Mouse (Mus musculus) intestine, embryonic 16.5 days (tissue): ENCODE data around the gene Dhx38. TPM values are rescaled to one million over a fixed set of nuclear protein-coding genes. Genes with fewer than 3 reads are reported as not detected.

Experiments used
- ATAC-seq: fragments of 200-750 bp; cut with Nextera tagmentation; 2 replicates; pipeline ENCODE4 v1.8.0; 2017; ENCODE audit warnings: moderate TSS enrichment, moderate library complexity
- H3K27ac ChIP-seq: fragments of 300-500 bp; sonication (generic); 2 replicates; pipeline ENCODE4 v1.5.1; 2014; ENCODE audit warnings: mild to moderate bottlenecking, low read length
- H3K27me3 ChIP-seq: fragments of 300-500 bp; sonication (generic); replicated peaks from 2 replicates; pipeline ENCODE4 v1.6.1; 2014; ENCODE audit warnings: low read length, control low read depth, mixed read lengths; ENCODE audit not compliant: control insufficient read depth, insufficient read depth
- H3K36me3 ChIP-seq: fragments of 300-500 bp; sonication (generic); 2 replicates; pipeline ENCODE4 v1.6.1; 2014; ENCODE audit warnings: low read length, control low read depth; ENCODE audit not compliant: control insufficient read depth, insufficient read depth
- H3K4me1 ChIP-seq: fragments of 300-500 bp; sonication (generic); 2 replicates; pipeline ENCODE4 v1.6.1; 2014; ENCODE audit warnings: low read length, control low read depth, mixed read lengths; ENCODE audit not compliant: control insufficient read depth, insufficient read depth
- H3K4me2 ChIP-seq: fragments of 300-500 bp; sonication (generic); 2 replicates; pipeline ENCODE4 v1.6.1; 2014; ENCODE audit warnings: low read depth, low read length, control low read depth
- H3K4me3 ChIP-seq: fragments of 300-500 bp; sonication (generic); 2 replicates; pipeline ENCODE4 v1.5.1; 2014; ENCODE audit warnings: mild to moderate bottlenecking, low read length
- H3K9ac ChIP-seq: fragments of 300-500 bp; sonication (generic); 2 replicates; pipeline ENCODE4 v1.6.1; 2014; ENCODE audit warnings: low read depth, low read length
- H3K9me3 ChIP-seq: fragments of 300-500 bp; sonication (generic); 2 replicates; pipeline ENCODE4 v1.6.1; 2016; ENCODE audit warnings: low read length, control low read depth; ENCODE audit not compliant: control insufficient read depth
- WGBS: fragments of 180-500 bp; shearing (Covaris S2); extraction: QIAGEN DNeasy Blood & Tissue Kit; methylation state at CpG from one replicate; pipeline ENCODE4 v1.1.7; 2014; 5-methylcytosine and 5-hydroxymethylcytosine counted together
- polyA plus RNA-seq: library from polyadenylated mRNA; unstranded; fragments of >200 nt; fragmentation: Nextera tagmentation; extraction: Ambion mirVana; gene quantifications from 2 replicates; pipeline ENCODE4 v1.2.1, GENCODE M21; 2015

Dhx38 gene
- polyA plus RNA-seq, result 19.9 and 21.2 TPM in 2 replicates

DNA sequence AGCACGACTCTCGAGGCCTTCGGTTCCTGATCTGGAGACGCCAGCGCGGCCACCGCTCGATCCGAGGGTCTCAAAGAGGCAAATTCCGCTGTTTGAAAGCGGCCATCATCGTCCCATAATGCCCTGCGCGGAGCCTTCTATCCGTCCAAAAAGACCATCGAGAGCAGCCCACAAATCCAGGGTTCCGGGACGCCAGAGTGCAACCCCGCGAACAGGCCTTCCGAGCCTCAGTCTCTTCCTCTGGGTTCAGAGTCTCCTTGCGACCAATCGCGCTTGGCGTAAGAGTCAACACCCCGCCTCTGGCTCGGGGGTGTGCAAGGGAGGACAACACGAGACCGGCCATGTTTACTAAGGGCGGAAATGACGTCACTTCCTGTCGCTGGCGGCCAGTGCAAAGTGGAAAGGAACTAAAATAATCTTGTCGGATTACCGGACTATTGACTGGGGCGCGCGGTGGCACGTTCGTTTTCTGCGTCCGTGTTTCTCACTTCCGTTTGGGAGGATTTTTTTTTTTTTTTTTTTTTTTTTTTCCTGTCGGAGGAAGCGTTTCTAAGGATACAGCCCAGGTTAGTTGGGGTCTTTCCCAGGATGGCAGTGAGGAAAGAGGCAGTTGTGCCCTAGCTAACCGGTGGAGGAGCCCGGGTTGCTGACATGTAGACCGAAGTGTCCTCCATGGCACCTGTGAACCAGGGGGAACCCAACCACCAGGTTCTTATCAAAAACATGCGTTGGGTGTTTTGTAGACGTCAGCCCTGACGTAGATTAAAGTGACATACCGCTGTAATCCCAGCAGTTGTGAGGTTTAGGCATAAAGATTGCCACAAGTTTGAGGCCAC is at the start of gene Dhx38, which contains the start of gene Txnl4b:
TSS of gene Dhx38 (minus strand) at position 364 of the 836 bp plus-strand sequence.
TSS of gene Txnl4b (plus strand) at position 395 of the 836 bp plus-strand sequence.
- Histone ChIP-seq H3K27me3 (no peaks in the 10 kb centered on the region), H3K4me3 (peak within 1 kb of the TSS; percentile 87), H3K4me2 (peak within 1 kb of the TSS; percentile 77), H3K4me1 (peaks cover 7% of the 10 kb centered on the region), H3K9me3 (no peaks in the 10 kb centered on the region), H3K27ac (peak within 1 kb of the TSS; percentile 95), H3K36me3 (no peaks in the 10 kb centered on the region), H3K9ac (peak within 1 kb of the TSS; percentile 92)
- peak; percentile 100 for ATAC-seq
- under 1% methylated on average over 52 of the region's 52 CpGs for WGBS

DNA sequence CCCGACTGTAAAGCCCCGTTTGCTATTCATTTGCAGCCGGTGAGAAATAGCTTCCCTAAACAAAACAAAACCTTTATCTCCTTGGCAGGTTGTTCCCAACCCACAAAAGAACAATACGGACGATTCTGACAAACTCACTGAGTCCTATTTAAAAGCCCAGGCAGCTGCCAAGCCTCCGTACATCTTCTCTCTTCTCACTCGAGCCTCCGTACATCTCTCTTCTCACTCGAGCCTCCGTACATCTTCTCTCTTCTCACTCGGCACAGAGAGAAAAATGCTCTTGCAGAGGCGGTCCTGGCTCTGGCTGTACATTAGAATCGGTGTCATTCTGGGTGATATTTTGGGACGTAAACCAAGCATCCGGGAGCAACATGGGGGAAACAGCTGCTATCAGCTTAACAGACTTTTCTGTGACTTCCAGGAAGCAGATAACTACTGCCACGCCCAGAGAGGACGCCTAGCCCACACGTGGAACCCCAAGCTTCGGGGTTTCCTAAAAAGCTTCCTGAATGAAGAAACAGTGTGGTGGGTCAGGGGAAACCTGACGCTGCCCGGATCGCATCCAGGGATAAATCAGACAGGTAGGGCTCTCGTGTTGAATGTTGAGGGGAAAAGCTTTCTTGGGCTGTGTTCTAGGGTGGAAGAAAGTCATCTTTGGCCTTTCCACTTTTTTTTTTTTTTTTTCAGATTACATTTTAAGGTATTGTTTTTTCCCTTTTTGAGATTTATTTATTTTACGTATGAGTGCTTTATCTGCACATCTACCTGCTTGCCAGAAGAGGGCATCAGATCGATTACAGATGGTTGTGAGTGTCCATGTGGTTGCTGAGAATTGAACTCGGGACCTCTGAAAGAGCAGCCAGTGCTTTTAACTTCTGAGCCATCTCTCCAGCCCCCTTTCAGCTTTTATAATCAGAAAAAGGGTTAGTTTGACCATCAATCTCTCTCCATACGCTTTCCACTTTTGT is 48.9 kb upstream of the Dhx38 start, which contains the start of gene Pkd1l3:
TSS of gene Pkd1l3 (plus strand) at position 275 of the 968 bp plus-strand sequence.
- Histone ChIP-seq H3K27ac (no peak within 1 kb of the TSS), H3K36me3 (no peaks in the 10 kb centered on the region), H3K4me2 (no peak within 1 kb of the TSS), H3K4me3 (peak within 1 kb of the TSS; percentile 7; the same call in 1 of the 2 replicates), H3K4me1 (no peaks in the 10 kb centered on the region), H3K27me3 (no peaks in the 10 kb centered on the region), H3K9ac (no peak within 1 kb of the TSS), H3K9me3 (no peaks in the 10 kb centered on the region)
- ATAC-seq, result no peak
- WGBS, result 56% methylated on average over 27 of the region's 27 CpGs

DNA sequence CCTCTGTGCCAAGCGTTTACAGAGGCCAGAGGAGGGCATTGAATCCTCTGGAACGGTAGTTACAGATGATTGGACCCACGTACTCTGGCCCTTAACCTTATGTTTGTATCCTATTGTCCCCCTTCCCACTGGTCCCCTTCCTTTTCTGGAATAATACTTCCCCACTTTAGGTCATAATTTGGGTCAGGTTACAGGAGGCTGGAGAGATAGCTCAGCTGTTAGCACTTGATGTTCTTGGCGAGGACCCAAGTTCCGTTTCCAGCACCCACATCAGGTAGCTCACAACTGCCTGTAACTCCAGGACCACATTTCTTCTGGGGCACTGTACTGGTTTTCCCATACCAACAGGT is 43.5 kb upstream of the Dhx38 start:
- Histone ChIP-seq H3K27ac (peak overlapping the region; percentile 99), H3K27me3 (no peaks in the 10 kb centered on the region), H3K9me3 (no peaks in the 10 kb centered on the region), H3K4me1 (peaks cover 9% of the 10 kb centered on the region), H3K4me3 (peak overlapping the region; percentile 76), H3K4me2 (peak overlapping the region; percentile 77), H3K36me3 (no peaks in the 10 kb centered on the region), H3K9ac (peak overlapping the region; percentile 79)
- no peak for ATAC-seq
- WGBS, result 12% methylated on average over 5 of the region's 5 CpGs

DNA sequence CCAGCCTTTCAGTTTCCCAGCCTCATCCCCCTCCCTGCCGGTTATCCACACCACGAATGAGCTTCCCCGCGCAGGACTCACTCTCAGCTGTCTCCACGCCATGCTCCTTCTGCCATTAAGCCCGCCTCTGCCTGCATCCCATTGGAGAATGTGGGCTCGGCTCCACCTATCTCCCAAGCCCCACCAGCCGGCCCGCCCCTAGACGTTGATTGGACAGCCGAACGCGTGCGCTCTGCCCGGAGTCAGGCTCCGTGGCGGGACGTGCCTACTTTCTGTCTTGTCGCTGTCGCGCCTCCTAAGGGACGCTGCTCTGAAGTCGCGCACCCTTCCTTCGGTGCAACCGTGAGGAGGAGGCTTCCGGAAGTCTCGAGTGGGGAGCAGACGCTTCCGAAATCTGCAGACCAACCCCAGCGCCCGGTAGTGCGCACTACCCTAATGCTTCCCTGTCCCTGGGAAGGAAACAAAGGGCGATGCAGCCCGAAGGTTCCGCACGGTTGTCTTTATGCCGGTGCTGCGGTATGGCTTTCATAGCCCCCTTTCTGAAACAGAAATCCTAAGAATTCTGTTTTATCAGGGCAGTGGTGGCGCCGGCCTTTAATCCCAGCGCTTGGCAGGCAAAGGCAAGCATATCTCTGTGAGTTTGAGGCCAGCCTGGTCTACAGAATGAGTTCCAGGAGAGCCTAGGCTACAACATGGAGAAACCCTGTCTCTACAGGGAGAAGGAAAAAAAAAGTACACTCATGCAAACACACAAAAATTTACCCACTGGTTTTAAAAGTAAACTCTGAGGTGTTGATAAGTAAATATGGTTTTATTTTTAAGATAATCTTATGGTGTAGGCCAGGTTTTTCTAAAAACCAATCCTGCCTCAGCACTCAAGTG is 42.9 kb upstream of the Dhx38 start, which contains the start of gene Dhodh:
TSS of gene Dhodh (minus strand) at position 403 of the 882 bp plus-strand sequence.
- peak within 1 kb of the TSS; percentile 99 for H3K27ac ChIP-seq
- peak; percentile 99 for ATAC-seq
- H3K9me3 ChIP-seq, result no peaks in the 10 kb centered on the region
- peak within 1 kb of the TSS; percentile 79 for H3K9ac ChIP-seq
- no peaks in the 10 kb centered on the region; the same call in 1 of the 2 replicates for H3K36me3 ChIP-seq
- under 1% methylated on average over 42 of the region's 42 CpGs for WGBS
- peaks cover 9% of the 10 kb centered on the region for H3K4me1 ChIP-seq
- peak within 1 kb of the TSS; percentile 76 for H3K4me3 ChIP-seq
- H3K4me2 ChIP-seq, result peak within 1 kb of the TSS; percentile 80
- no peaks in the 10 kb centered on the region for H3K27me3 ChIP-seq

DNA sequence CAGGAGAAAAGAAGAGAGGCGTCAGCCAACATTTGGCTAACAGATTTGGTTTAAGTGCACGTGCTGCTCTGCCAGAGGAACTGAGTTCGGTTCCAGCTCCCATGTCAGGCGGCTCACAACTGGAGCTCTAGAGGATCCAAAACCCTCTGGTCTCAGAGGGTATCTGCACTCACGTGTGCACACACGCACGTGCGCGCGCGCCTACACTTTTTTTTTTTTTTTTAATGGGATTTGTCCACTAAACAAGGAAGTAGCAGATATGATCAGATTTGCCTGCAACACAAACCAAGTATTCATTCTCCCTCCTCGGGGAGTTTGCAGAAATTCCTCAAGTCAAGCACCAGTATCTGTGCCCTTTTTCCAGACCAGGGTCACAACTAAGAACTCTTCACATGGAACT is 42.0 kb upstream of the Dhx38 start:
- 13% methylated on average over 12 of the region's 12 CpGs for WGBS
- H3K27ac ChIP-seq, result peak overlapping the region; percentile 99

DNA sequence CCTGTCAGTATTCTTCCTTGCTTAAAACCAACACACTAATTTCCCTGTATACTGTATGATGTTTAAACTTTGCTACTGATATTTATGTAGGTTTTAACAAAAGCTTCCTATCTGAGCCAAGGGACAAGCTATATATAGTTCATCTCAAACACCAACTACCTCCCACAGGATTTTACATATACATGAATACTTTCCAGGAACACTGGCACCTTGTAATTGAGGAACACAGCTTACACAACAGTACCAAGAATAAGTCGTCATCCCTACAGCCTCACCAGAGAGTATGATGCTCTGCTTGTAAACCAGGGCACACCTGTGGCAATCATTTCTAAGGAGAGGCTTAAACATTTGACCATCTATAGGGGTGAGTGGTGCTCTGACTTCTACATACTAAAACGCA is 41.1 kb upstream of the Dhx38 start:
- Histone ChIP-seq H3K9ac (no peak overlapping the region), H3K27ac (no peak overlapping the region), H3K4me1 (peaks cover 9% of the 10 kb centered on the region), H3K27me3 (no peaks in the 10 kb centered on the region), H3K36me3 (peaks cover 4% of the 10 kb centered on the region), H3K4me3 (no peak overlapping the region), H3K9me3 (no peaks in the 10 kb centered on the region), H3K4me2 (no peak overlapping the region)
- no peak for ATAC-seq
- WGBS, result 76% methylated on average over 2 of the region's 2 CpGs

More for the DNA sequence above, 42.0 kb upstream of the Dhx38 start:
- H3K4me3 ChIP-seq, result peak overlapping the region; percentile 76
- H3K9ac ChIP-seq, result peak overlapping the region; percentile 79
- no peaks in the 10 kb centered on the region; the same call in 1 of the 2 replicates for H3K36me3 ChIP-seq
- peaks cover 9% of the 10 kb centered on the region for H3K4me1 ChIP-seq
- ATAC-seq, result no peak
- H3K27me3 ChIP-seq, result no peaks in the 10 kb centered on the region
- no peaks in the 10 kb centered on the region for H3K9me3 ChIP-seq
- H3K4me2 ChIP-seq, result peak overlapping the region; percentile 80

DNA sequence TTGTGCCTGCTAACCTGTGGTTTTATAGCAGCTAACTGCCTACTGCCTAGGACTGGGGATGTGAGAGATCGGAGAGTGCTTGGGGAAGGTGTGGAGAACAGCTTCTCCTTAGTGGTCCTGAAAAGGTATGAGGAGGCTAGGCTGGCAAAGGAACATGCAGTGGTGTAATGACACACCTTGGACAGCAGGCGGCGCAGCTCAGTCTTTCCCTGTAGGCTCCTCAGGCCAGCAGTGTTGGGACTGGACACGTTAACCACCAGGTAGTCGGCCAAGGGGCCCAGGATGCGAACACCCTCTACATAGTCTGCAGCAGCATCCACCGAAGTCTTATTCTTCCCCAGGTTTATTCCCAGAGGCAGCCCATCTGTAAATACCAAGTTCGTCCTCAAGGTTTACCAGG is 30.2 kb upstream of the Dhx38 start:
- WGBS, result 55% methylated on average over 8 of the region's 8 CpGs
- no peak overlapping the region for H3K27ac ChIP-seq

DNA sequence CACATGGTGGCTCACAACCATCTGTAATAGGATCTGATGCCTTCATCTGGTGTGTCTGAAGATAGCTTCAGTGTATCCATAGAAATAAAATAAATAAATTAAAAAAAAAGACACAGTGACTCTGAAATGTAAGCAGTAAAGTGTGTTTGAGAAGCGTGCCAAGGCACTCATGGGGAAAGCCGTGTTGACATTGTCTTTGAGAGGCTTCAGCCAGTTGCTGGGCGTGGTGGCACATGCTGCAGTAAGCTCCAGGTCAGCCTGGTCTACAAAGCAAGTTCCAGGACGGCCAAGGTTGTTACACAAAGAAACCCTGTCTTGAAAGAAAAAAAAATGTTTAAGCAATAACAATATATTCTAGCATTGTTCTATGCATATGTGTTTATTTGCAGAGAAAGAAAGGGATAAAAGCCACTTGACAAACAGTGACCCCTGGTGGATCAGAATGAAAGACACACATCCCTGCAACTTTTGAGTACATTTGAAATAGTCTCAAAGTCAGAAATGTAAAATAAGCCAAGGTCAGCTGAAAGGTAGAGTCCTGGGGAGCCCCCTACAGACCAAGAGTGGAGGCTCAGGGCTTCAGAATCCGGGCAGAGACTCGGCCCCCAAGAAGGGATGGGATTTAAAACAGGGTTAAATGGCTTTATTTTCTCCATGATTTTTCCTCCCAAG is 27.6 kb upstream of the Dhx38 start:
- WGBS, result 67% methylated on average over 6 of the region's 6 CpGs
- no peak for ATAC-seq
- H3K36me3 ChIP-seq, result no peaks in the 10 kb centered on the region; the same call in none of the 2 replicates

More for the DNA sequence above, 30.2 kb upstream of the Dhx38 start:
- 0 out of 2 replicates have a peak, but pooled peaks have one; percentile 18 for ATAC-seq
- no peak overlapping the region for H3K9ac ChIP-seq
- H3K4me3 ChIP-seq, result no peak overlapping the region
- no peaks in the 10 kb centered on the region for H3K4me1 ChIP-seq
- H3K36me3 ChIP-seq, result no peaks in the 10 kb centered on the region; the same call in none of the 2 replicates
- no peaks in the 10 kb centered on the region for H3K27me3 ChIP-seq
- no peaks in the 10 kb centered on the region for H3K9me3 ChIP-seq
- no peak overlapping the region for H3K4me2 ChIP-seq

More for the DNA sequence above, 27.6 kb upstream of the Dhx38 start:
- no peaks in the 10 kb centered on the region for H3K4me1 ChIP-seq
- H3K9me3 ChIP-seq, result no peaks in the 10 kb centered on the region
- no peak overlapping the region for H3K9ac ChIP-seq
- no peaks in the 10 kb centered on the region for H3K27me3 ChIP-seq
- H3K4me2 ChIP-seq, result no peak overlapping the region
- H3K27ac ChIP-seq, result no peak overlapping the region
- no peak overlapping the region for H3K4me3 ChIP-seq
